Mouse (Mus musculus): Measurements from ENCODE around the gene Tor3a. TPM values are rescaled to one million over a fixed set of nuclear protein-coding genes. Genes with fewer than 3 reads are reported as not detected.

Gene Tor3a
- polyA plus RNA-seq, 1 experiment from 2014 or later: 19.9 TPM

DNA sequence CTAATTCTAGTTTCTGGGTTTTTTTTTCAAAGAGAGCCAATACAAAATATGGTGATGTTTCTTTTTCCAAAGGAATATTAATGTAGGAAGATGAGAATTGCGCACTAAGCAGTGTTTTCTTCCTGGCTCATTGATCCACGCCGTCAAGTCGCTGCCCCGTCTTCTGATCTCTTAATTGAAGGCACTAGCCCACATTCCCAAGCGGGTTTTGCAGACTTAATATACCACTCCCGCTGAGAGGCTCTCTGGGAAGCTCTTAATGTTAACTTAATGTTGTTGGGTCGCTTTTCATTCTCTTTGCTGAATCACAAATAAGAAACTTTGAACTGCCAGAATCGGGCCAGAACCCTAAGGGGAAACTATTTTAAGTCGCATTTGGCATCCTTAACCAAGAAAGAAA lies 30.1 kb downstream of the Tor3a start:
- H3K36me3 ChIP-seq (ENCODE audit: insufficient read depth, low read length): peaks cover 22% of the 10 kb centered on the region
- H3K4me2 ChIP-seq (ENCODE audit: low read length): no peak overlapping the region
- no peak for ATAC-seq (replicated peaks; ENCODE audit: low FRiP score, low read depth)
- no peak overlapping the region for H3K4me3 ChIP-seq (replicated peaks; ENCODE audit: low read depth, low read length)
- TF ChIP-seq CTCF (IDR thresholded peaks at IDR 0.05; ENCODE audit: low read depth): no peak
- no peaks in the 10 kb centered on the region for H3K9me3 ChIP-seq (replicated peaks; ENCODE audit: low read length)
- H3K27ac ChIP-seq: no peak overlapping the region
- no peaks in the 10 kb centered on the region for H3K4me1 ChIP-seq (replicated peaks; ENCODE audit: insufficient read depth, low read length)
- no peak for DNase-seq (ENCODE audit: low spot score)
- H3K9ac ChIP-seq (ENCODE audit: low read depth, low read length): no peak overlapping the region
- H3K27me3 ChIP-seq (ENCODE audit: insufficient read depth, low read length): no peaks in the 10 kb centered on the region
- 58% methylated on average over 10 of the region's 10 CpGs for WGBS

DNA sequence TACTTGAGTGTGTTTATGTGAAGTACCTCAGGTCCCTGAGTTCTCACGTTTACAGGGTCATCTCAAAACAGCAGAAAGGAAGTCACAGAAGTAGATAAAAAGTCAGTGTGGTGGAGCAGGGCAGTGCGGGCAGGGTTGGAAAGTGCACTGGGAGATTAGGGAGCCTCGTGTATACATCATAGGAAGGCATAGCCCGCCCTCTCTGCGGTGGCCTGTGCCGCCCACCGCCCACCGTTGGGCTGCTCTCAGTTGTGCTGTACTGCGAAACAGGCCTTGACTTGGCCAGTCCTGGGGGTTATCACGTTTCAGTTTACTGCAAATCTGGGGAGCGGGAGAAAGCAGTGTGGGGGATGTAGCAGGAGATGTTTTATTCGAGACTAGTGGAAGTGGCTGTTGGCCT lies 31.3 kb downstream of the Tor3a start:
- Histone ChIP-seq H3K27ac (no peak overlapping the region), H3K9ac (ENCODE audit: low read depth, low read length) (no peak overlapping the region), H3K4me2 (ENCODE audit: low read length) (no peak overlapping the region), H3K4me1 (replicated peaks; ENCODE audit: insufficient read depth, low read length) (no peaks in the 10 kb centered on the region), H3K4me3 (replicated peaks; ENCODE audit: low read depth, low read length) (no peak overlapping the region), H3K27me3 (ENCODE audit: insufficient read depth, low read length) (no peaks in the 10 kb centered on the region), H3K9me3 (replicated peaks; ENCODE audit: low read length) (no peaks in the 10 kb centered on the region), H3K36me3 (ENCODE audit: insufficient read depth, low read length) (peaks cover 22% of the 10 kb centered on the region)
- DNase-seq (ENCODE audit: low spot score) (no peak), ATAC-seq (replicated peaks; ENCODE audit: low FRiP score, low read depth) (no peak; the same call in 1 of the 2 replicates)
- TF ChIP-seq CTCF (IDR thresholded peaks at IDR 0.05; ENCODE audit: low read depth): no peak
- WGBS: 55% methylated on average over 12 of the region's 12 CpGs

GRCm38 (mm10) chr1:156641808-156642207 lies 32.3 kb downstream of the Tor3a start:
- H3K36me3 ChIP-seq (ENCODE audit: insufficient read depth, low read length): peaks cover 23% of the 10 kb centered on the region
- H3K4me2 ChIP-seq (ENCODE audit: low read length): no peak overlapping the region
- DNase-seq (ENCODE audit: low spot score) (no peak), ATAC-seq (replicated peaks; ENCODE audit: low FRiP score, low read depth) (no peak)
- no peak overlapping the region for H3K4me3 ChIP-seq (replicated peaks; ENCODE audit: low read depth, low read length)
- no peaks in the 10 kb centered on the region for H3K4me1 ChIP-seq (replicated peaks; ENCODE audit: insufficient read depth, low read length)
- 88% methylated on average over 10 of the region's 10 CpGs for WGBS
- no peaks in the 10 kb centered on the region for H3K27me3 ChIP-seq (ENCODE audit: insufficient read depth, low read length)
- H3K9me3 ChIP-seq (replicated peaks; ENCODE audit: low read length): no peaks in the 10 kb centered on the region
- TF ChIP-seq CTCF (IDR thresholded peaks at IDR 0.05; ENCODE audit: low read depth): no peak
- no peak overlapping the region for H3K27ac ChIP-seq
- H3K9ac ChIP-seq (ENCODE audit: low read depth, low read length): no peak overlapping the region

DNA sequence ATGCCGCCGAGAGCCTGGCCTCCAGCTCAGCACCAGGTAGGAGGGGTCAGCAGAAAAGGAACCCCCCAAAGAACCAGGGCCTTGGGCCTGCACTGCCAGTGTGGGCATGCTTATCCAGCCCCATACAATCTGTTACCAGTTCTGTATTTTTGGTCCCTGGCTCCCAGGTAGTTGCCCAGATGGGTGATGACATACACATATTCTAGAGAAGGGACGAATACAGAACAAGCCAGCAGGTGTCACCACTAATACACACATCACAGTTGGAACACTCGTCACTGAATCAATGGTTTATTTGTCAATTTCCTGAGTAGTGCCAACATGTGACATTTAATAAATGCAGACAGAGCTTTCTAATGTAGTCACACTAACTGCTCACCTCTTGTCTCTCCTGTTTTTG lies 33.6 kb downstream of the Tor3a start:
- Histone ChIP-seq H3K36me3 (ENCODE audit: insufficient read depth, low read length) (peaks cover 29% of the 10 kb centered on the region), H3K27me3 (ENCODE audit: insufficient read depth, low read length) (no peaks in the 10 kb centered on the region), H3K9me3 (replicated peaks; ENCODE audit: low read length) (no peaks in the 10 kb centered on the region), H3K9ac (ENCODE audit: low read depth, low read length) (no peak overlapping the region), H3K4me1 (replicated peaks; ENCODE audit: insufficient read depth, low read length) (no peaks in the 10 kb centered on the region), H3K4me2 (ENCODE audit: low read length) (no peak overlapping the region), H3K27ac (no peak overlapping the region), H3K4me3 (replicated peaks; ENCODE audit: low read depth, low read length) (no peak overlapping the region)
- WGBS: 76% methylated on average over 4 of the region's 4 CpGs
- no peak for DNase-seq (ENCODE audit: low spot score)
- peak; percentile 62 for TF ChIP-seq CTCF (IDR thresholded peaks at IDR 0.05; ENCODE audit: low read depth)
- ATAC-seq (replicated peaks; ENCODE audit: low FRiP score, low read depth): no peak

DNA sequence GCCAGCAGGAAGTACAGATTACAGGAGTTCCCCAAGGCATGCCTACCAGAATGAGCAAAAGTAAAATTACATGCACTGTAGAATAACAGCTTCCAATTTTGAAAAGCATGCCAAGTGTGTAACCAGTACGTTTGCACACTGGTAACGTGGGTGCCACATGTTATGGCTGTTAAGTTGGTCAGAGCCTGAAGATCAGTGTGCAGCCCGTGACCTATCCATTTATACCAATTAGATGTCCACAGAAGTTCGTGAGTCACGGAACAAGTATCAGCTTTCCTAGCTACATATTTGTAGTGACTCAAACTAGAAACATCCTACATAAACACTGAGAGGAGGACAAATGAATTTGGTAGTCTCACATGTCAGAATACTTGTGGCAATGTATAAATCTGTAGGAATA lies 34.7 kb downstream of the Tor3a start:
- Histone ChIP-seq H3K9ac (ENCODE audit: low read depth, low read length) (no peak overlapping the region), H3K27me3 (ENCODE audit: insufficient read depth, low read length) (no peaks in the 10 kb centered on the region), H3K4me1 (replicated peaks; ENCODE audit: insufficient read depth, low read length) (no peaks in the 10 kb centered on the region), H3K9me3 (replicated peaks; ENCODE audit: low read length) (no peaks in the 10 kb centered on the region), H3K4me2 (ENCODE audit: low read length) (no peak overlapping the region), H3K27ac (no peak overlapping the region), H3K36me3 (ENCODE audit: insufficient read depth, low read length) (peaks cover 37% of the 10 kb centered on the region), H3K4me3 (replicated peaks; ENCODE audit: low read depth, low read length) (no peak overlapping the region)
- TF ChIP-seq CTCF (IDR thresholded peaks at IDR 0.05; ENCODE audit: low read depth): no peak
- no peak for ATAC-seq (replicated peaks; ENCODE audit: low FRiP score, low read depth)
- no peak for DNase-seq (ENCODE audit: low spot score)
- WGBS: 86% methylated on average over 5 of the region's 5 CpGs

DNA sequence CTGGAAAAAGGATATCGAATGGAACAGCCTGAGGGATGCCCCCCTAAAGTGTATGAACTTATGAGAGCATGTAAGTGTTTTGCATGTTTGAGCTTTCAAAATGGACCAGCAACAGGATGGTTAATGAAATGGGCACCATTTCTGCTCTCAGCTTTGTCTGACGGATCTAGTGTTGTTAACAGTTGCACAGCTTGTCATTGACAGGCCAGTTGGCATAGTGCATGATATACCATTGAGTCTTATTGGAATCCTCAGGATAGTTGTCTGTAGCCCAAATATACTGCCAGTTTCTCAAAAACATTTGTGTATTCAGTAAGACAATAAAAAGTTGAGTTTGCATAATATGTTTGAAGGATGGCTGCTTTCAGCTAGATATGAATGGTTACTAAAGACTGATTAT lies 39.0 kb downstream of the Tor3a start:
- Histone ChIP-seq H3K4me3 (replicated peaks; ENCODE audit: low read depth, low read length) (no peak overlapping the region), H3K36me3 (ENCODE audit: insufficient read depth, low read length) (peaks cover 41% of the 10 kb centered on the region), H3K9ac (ENCODE audit: low read depth, low read length) (no peak overlapping the region), H3K4me1 (replicated peaks; ENCODE audit: insufficient read depth, low read length) (no peaks in the 10 kb centered on the region), H3K27ac (no peak overlapping the region), H3K27me3 (ENCODE audit: insufficient read depth, low read length) (no peaks in the 10 kb centered on the region), H3K9me3 (replicated peaks; ENCODE audit: low read length) (no peaks in the 10 kb centered on the region), H3K4me2 (ENCODE audit: low read length) (no peak overlapping the region)
- TF ChIP-seq CTCF (IDR thresholded peaks at IDR 0.05; ENCODE audit: low read depth): no peak
- ATAC-seq (replicated peaks; ENCODE audit: low FRiP score, low read depth) (no peak), DNase-seq (ENCODE audit: low spot score) (no peak)
- WGBS: 91% methylated on average over 2 of the region's 2 CpGs

DNA sequence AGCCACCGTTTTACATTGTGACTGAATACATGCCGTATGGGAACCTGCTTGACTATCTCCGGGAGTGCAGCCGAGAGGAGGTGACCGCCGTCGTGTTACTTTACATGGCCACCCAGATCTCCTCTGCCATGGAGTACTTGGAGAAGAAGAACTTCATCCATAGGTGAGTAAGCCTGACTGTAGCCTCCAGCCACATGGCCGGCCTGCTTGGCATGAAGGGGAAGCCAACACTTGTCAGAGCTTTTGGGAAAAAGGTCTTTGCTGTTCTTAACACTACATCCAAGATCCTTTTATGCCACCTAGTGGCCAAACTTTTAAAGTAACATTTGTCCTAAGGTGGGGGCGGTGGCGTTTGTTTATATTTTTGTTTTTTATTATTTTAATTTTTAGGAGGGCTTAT lies 41.1 kb downstream of the Tor3a start:
- Histone ChIP-seq H3K36me3 (ENCODE audit: insufficient read depth, low read length) (peaks cover 43% of the 10 kb centered on the region), H3K27ac (no peak overlapping the region), H3K4me1 (replicated peaks; ENCODE audit: insufficient read depth, low read length) (no peaks in the 10 kb centered on the region), H3K27me3 (ENCODE audit: insufficient read depth, low read length) (no peaks in the 10 kb centered on the region), H3K4me2 (ENCODE audit: low read length) (no peak overlapping the region), H3K9ac (ENCODE audit: low read depth, low read length) (no peak overlapping the region), H3K9me3 (replicated peaks; ENCODE audit: low read length) (no peaks in the 10 kb centered on the region), H3K4me3 (replicated peaks; ENCODE audit: low read depth, low read length) (no peak overlapping the region)
- WGBS: 76% methylated on average over 10 of the region's 10 CpGs
- peak; percentile 77 for DNase-seq (ENCODE audit: low spot score)
- ATAC-seq (replicated peaks; ENCODE audit: low FRiP score, low read depth): peak; percentile 40; the same call in 1 of the 2 replicates
- TF ChIP-seq CTCF (IDR thresholded peaks at IDR 0.05; ENCODE audit: low read depth): peak; percentile 76
